Mouse (Mus musculus): Measurements from ENCODE around the gene Hnrnpm. TPM values are rescaled to one million over a fixed set of nuclear protein-coding genes. Genes with fewer than 3 reads are reported as not detected.

Gene Hnrnpm
- polyA plus RNA-seq, 1 experiment from 2014 or later: 325 TPM

- WGBS: 72% methylated on average over 3 of the region's 3 CpGs
These were observed 23.2 kb upstream of the Hnrnpm start for GRCm38 (mm10) chr17:33709834-33710233.

GRCm38 (mm10) chr17:33703091-33703490, 16.4 kb upstream of the Hnrnpm start:
- no peak for ATAC-seq
- 84% methylated on average over 9 of the region's 9 CpGs for WGBS
- H3K4me1 ChIP-seq (replicated peaks): no peaks in the 10 kb centered on the region
- H3K36me3 ChIP-seq: 0 out of 2 replicates have a peak, but pooled peaks cover 4% of the 10 kb centered on the region
- H3K4me2 ChIP-seq (replicated peaks): no peak overlapping the region
- H3K27ac ChIP-seq: no peak overlapping the region
- H3K4me3 ChIP-seq (replicated peaks): no peak overlapping the region
- H3K27me3 ChIP-seq (replicated peaks): no peaks in the 10 kb centered on the region
- no peaks in the 10 kb centered on the region for H3K9me3 ChIP-seq
- no peak overlapping the region for H3K9ac ChIP-seq

More at GRCm38 (mm10) chr17:33709834-33710233, 23.2 kb upstream of the Hnrnpm start:
- no peak overlapping the region for H3K4me3 ChIP-seq (replicated peaks)
- H3K9ac ChIP-seq: no peak overlapping the region
- no peaks in the 10 kb centered on the region for H3K4me1 ChIP-seq (replicated peaks)
- H3K27ac ChIP-seq: no peak overlapping the region
- H3K4me2 ChIP-seq (replicated peaks): no peak overlapping the region
- no peaks in the 10 kb centered on the region for H3K27me3 ChIP-seq (replicated peaks)
- peaks cover 4% of the 10 kb centered on the region for H3K36me3 ChIP-seq
- H3K9me3 ChIP-seq: no peaks in the 10 kb centered on the region
- ATAC-seq: no peak

GRCm38 (mm10) chr17:33702178-33702577, 15.5 kb upstream of the Hnrnpm start:
- no peak overlapping the region for H3K9ac ChIP-seq
- H3K36me3 ChIP-seq: 0 out of 2 replicates have a peak, but pooled peaks cover 4% of the 10 kb centered on the region
- WGBS: 84% methylated on average over 1 of the region's 1 CpGs
- no peaks in the 10 kb centered on the region for H3K4me1 ChIP-seq (replicated peaks)
- no peak overlapping the region for H3K4me2 ChIP-seq (replicated peaks)
- no peak overlapping the region for H3K27ac ChIP-seq
- no peak for ATAC-seq
- H3K4me3 ChIP-seq (replicated peaks): no peak overlapping the region
- H3K9me3 ChIP-seq: no peaks in the 10 kb centered on the region
- H3K27me3 ChIP-seq (replicated peaks): no peaks in the 10 kb centered on the region

- Histone ChIP-seq H3K27me3 (replicated peaks) (no peaks in the 10 kb centered on the region), H3K4me1 (replicated peaks) (no peaks in the 10 kb centered on the region), H3K4me3 (replicated peaks) (no peak overlapping the region), H3K36me3 (no peaks in the 10 kb centered on the region), H3K9me3 (no peaks in the 10 kb centered on the region), H3K4me2 (replicated peaks) (no peak overlapping the region), H3K27ac (no peak overlapping the region), H3K9ac (no peak overlapping the region)
- no peak for ATAC-seq
- WGBS: 76% methylated on average over 1 of the region's 1 CpGs
These were observed 8.8 kb upstream of the Hnrnpm start for GRCm38 (mm10) chr17:33695471-33695870.

- WGBS: under 1% methylated on average over 42 of the region's 42 CpGs
- Histone ChIP-seq H3K9me3 (no peaks in the 10 kb centered on the region), H3K9ac (peak overlapping the region; percentile 93), H3K4me3 (replicated peaks) (peak overlapping the region; percentile 74), H3K27me3 (replicated peaks) (no peaks in the 10 kb centered on the region), H3K27ac (peak overlapping the region; percentile 75), H3K36me3 (no peaks in the 10 kb centered on the region), H3K4me1 (replicated peaks) (peaks cover 15% of the 10 kb centered on the region), H3K4me2 (replicated peaks) (peak overlapping the region; percentile 72)
- ATAC-seq: peak; percentile 99
These were observed 1.4 kb downstream of the Hnrnpm start for GRCm38 (mm10) chr17:33685249-33685653.

GRCm38 (mm10) chr17:33684671-33685231, 1.9 kb downstream of the Hnrnpm start:
- Histone ChIP-seq H3K36me3 (no peaks in the 10 kb centered on the region), H3K4me1 (replicated peaks) (peaks cover 15% of the 10 kb centered on the region)
- under 1% methylated on average over 44 of the region's 44 CpGs for whole genome bisulfite sequencing

GRCm38 (mm10) chr17:33681767-33682166, 4.9 kb downstream of the Hnrnpm start:
- no peak for ATAC-seq
- H3K4me2 ChIP-seq (replicated peaks): peak overlapping the region; percentile 18; the same call in 1 of the 2 replicates
- no peaks in the 10 kb centered on the region for H3K9me3 ChIP-seq
- H3K36me3 ChIP-seq: 0 out of 2 replicates have a peak, but pooled peaks cover 3% of the 10 kb centered on the region
- H3K4me3 ChIP-seq (replicated peaks): no peak overlapping the region
- H3K27ac ChIP-seq: no peak overlapping the region
- no peaks in the 10 kb centered on the region for H3K27me3 ChIP-seq (replicated peaks)
- 0 out of 2 replicates have a peak overlapping the region, but pooled peaks have one; percentile 5 for H3K9ac ChIP-seq
- peaks cover 15% of the 10 kb centered on the region for H3K4me1 ChIP-seq (replicated peaks)

More at GRCm38 (mm10) chr17:33684671-33685231, 1.9 kb downstream of the Hnrnpm start:
- peak overlapping the region; percentile 93 for H3K9ac ChIP-seq
- no peaks in the 10 kb centered on the region for H3K9me3 ChIP-seq
- H3K4me3 ChIP-seq (replicated peaks): peak overlapping the region; percentile 74
- peak overlapping the region; percentile 75 for H3K27ac ChIP-seq
- peak; percentile 79 for ATAC-seq
- H3K4me2 ChIP-seq (replicated peaks): peak overlapping the region; percentile 72
- no peaks in the 10 kb centered on the region for H3K27me3 ChIP-seq (replicated peaks)

GRCm38 (mm10) chr17:33678771-33679170, 7.9 kb downstream of the Hnrnpm start:
- no peak overlapping the region for H3K9ac ChIP-seq
- H3K4me2 ChIP-seq (replicated peaks): no peak overlapping the region
- no peak for ATAC-seq
- no peak overlapping the region for H3K27ac ChIP-seq
- H3K9me3 ChIP-seq: no peaks in the 10 kb centered on the region
- peaks cover 18% of the 10 kb centered on the region for H3K4me1 ChIP-seq (replicated peaks)
- H3K4me3 ChIP-seq (replicated peaks): no peak overlapping the region
- H3K27me3 ChIP-seq (replicated peaks): no peaks in the 10 kb centered on the region
- peaks cover 9% of the 10 kb centered on the region; the same call in 1 of the 2 replicates for H3K36me3 ChIP-seq

- Histone ChIP-seq H3K9ac (no peak overlapping the region), H3K4me1 (replicated peaks) (peaks cover 2% of the 10 kb centered on the region; the same call in 1 of the 2 replicates), H3K9me3 (no peaks in the 10 kb centered on the region), H3K4me3 (replicated peaks) (no peak overlapping the region), H3K27me3 (replicated peaks) (no peaks in the 10 kb centered on the region), H3K27ac (no peak overlapping the region), H3K36me3 (peaks cover 9% of the 10 kb centered on the region; the same call in 1 of the 2 replicates), H3K4me2 (replicated peaks) (no peak overlapping the region)
- 88% methylated on average over 2 of the region's 2 CpGs for WGBS
- no peak for ATAC-seq
These were observed 10.6 kb downstream of the Hnrnpm start for GRCm38 (mm10) chr17:33676086-33676485.

- Histone ChIP-seq H3K9ac (no peak overlapping the region), H3K27me3 (replicated peaks) (no peaks in the 10 kb centered on the region), H3K4me3 (replicated peaks) (no peak overlapping the region), H3K27ac (no peak overlapping the region), H3K9me3 (no peaks in the 10 kb centered on the region), H3K36me3 (peaks cover 9% of the 10 kb centered on the region; the same call in 1 of the 2 replicates), H3K4me1 (replicated peaks) (peaks cover 2% of the 10 kb centered on the region; the same call in 1 of the 2 replicates), H3K4me2 (replicated peaks) (no peak overlapping the region)
- 0 out of 2 replicates have a peak, but pooled peaks have one; percentile 47 for ATAC-seq
These were observed 11.2 kb downstream of the Hnrnpm start for GRCm38 (mm10) chr17:33675452-33675851.

- H3K27ac ChIP-seq: no peak overlapping the region
- no peak overlapping the region for H3K4me2 ChIP-seq (replicated peaks)
- no peaks in the 10 kb centered on the region for H3K9me3 ChIP-seq
- H3K9ac ChIP-seq: no peak overlapping the region
- ATAC-seq: no peak
- no peak overlapping the region for H3K4me3 ChIP-seq (replicated peaks)
- no peaks in the 10 kb centered on the region for H3K27me3 ChIP-seq (replicated peaks)
- WGBS: 72% methylated on average over 1 of the region's 1 CpGs
- peaks cover 9% of the 10 kb centered on the region; the same call in 1 of the 2 replicates for H3K36me3 ChIP-seq
- peaks cover 2% of the 10 kb centered on the region; the same call in 1 of the 2 replicates for H3K4me1 ChIP-seq (replicated peaks)
These were observed 12.8 kb downstream of the Hnrnpm start for GRCm38 (mm10) chr17:33673837-33674236.

- WGBS: 88% methylated on average over 3 of the region's 3 CpGs
- no peak for ATAC-seq
- H3K4me2 ChIP-seq (replicated peaks): no peak overlapping the region
- no peaks in the 10 kb centered on the region for H3K9me3 ChIP-seq
- no peak overlapping the region for H3K9ac ChIP-seq
- peaks cover 5% of the 10 kb centered on the region for H3K36me3 ChIP-seq
- H3K4me1 ChIP-seq (replicated peaks): no peaks in the 10 kb centered on the region
- no peaks in the 10 kb centered on the region for H3K27me3 ChIP-seq (replicated peaks)
- H3K27ac ChIP-seq: no peak overlapping the region
- H3K4me3 ChIP-seq (replicated peaks): no peak overlapping the region
These were observed 17.0 kb downstream of the Hnrnpm start for GRCm38 (mm10) chr17:33669681-33670080.

- H3K27me3 ChIP-seq (replicated peaks): no peaks in the 10 kb centered on the region
- WGBS: 71% methylated on average over 3 of the region's 3 CpGs
- no peak overlapping the region for H3K27ac ChIP-seq
- H3K4me3 ChIP-seq (replicated peaks): no peak overlapping the region
- H3K9ac ChIP-seq: no peak overlapping the region
- no peaks in the 10 kb centered on the region for H3K9me3 ChIP-seq
- no peaks in the 10 kb centered on the region for H3K4me1 ChIP-seq (replicated peaks)
- H3K36me3 ChIP-seq: peaks cover 18% of the 10 kb centered on the region
- ATAC-seq: no peak
- no peak overlapping the region for H3K4me2 ChIP-seq (replicated peaks)
These were observed 19.8 kb downstream of the Hnrnpm start for GRCm38 (mm10) chr17:33666813-33667212.
